Mouse (Mus musculus) naive thymus-derived CD4-positive, alpha-beta T cell, adult 2 months (primary cell): ENCODE measurements around the gene Mrpl24.
"Not testable (repeated sequence)": the region's sequence is repeated elsewhere in the genome, so short reads cannot be mapped to it uniquely, and the experiment has no call there.

ENCODE experiments used
- DNase-seq: peaks from one replicate; pipeline ENCODE4 v3.0.0-alpha.2; 2011; ENCODE audit warnings: low read depth

The Mrpl24 gene

GRCm38 (mm10) chr3:87919336-87920108 is at the start of gene Mrpl24:
TSS of gene Mrpl24 (plus strand) at chr3:87919506.
- DNase-seq, result peak; percentile 83

DNA sequence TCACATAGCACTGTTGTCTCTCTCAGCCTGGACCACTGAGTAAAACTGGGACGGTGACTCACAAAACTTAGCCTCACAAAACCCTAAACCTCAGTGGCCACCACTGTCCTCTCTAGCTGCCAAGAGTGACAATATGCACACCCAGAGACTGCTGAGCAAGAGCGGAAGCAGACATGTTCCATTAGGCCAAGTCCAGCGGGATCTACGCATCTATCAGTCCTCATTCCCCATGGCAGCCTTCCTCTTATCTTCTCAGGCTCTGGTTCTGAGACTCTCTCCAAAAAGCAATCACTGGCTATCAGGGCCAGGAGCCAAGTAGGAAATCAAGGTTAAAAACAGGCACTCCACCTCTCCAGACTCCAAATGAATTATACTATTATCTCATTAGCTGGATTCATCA is 41.6 kb upstream of the Mrpl24 start:
- no peak for DNase-seq

DNA sequence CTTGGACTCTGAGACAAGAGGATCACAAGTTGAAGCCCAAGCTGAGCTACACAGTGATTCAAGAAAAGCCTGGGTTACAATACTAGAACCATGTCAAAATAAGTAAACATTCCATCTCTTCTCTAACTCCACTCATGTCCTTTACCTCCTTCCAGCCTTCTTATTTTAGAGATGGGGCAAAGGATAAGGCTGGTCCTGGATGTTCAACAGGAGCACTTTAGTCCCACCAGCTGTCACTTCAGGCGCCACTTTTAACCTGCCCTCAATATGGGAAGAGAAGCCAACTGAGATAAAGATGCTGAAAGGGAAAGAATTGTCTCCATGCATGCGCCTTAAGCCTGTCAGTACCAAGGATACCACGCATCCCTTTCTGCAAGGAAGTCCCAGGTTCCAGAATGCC is 35.0 kb upstream of the Mrpl24 start:
- DNase-seq, result no peak

DNA sequence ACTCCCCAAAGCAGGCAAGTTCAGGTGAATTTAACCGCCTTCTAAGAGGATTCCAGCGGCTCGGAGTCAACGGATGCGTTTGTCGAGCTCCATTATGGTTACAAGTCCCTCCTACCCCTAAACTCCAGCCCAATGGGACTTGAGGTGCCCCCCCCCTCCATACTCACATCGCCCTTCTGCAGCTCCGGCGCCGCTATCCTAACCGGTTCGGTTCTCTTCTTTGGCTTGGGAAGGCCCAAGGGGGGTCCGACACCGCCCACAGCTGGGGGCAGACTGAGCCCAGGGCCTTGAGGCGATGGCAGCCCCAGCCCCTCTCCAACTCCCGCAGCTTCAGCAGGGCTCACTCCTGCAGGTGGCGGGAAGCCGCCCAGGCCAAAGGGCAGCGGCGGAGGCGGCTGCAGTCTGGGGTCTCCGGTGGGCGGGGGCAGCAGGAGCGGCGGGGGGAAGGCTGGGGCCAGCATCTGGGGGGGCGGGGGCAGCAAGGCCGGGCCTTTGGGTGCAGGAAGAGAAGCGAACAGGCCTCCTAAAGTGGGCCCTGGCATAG is 34.5 kb upstream of the Mrpl24 start:
- peak; percentile 57 for DNase-seq

DNA sequence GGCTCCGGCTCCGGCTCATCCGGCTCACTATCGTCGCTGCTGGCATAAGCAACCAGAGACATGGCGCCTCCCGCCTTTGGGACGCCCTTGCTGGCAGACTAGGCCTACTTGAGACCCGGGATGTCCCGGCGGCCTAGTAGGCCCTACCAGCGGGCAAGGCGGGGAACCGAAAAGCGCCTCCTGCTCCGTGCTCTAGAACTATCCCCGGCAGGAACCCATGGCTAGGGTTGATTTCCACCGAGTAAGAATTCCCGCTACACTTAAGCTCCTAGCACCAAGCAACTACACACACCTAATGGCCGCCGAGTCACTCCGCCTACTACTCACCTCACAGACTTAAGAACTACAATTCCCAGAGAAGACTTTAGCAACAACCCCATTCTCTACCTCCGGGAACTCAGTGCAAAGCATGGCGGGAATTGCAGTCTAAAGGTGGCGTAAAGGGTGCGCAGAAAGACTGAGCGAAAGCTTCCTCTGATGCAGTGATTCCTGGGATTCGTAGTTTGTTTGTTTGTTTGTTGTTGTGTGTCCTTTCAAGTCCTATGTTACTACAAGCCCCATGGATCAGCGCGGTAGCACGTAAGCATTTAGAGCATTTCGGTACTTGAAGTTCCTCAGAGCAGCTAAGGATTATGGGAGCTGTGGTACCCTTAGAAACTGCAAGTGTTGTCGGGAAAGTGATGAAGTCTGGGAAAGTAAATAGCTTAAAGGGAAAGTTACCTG is 33.9 kb upstream of the Mrpl24 start, which contains the start of gene Prcc:
Gene Prcc, minus strand, starts transcription at position 328 of the 723 bp plus-strand sequence.
- peak; percentile 98 for DNase-seq

- no peak for DNase-seq
Measured at GRCm38 (mm10) chr3:87886004-87886365, 33.3 kb upstream of the Mrpl24 start.

- peak; percentile 40 for DNase-seq
Measured at GRCm38 (mm10) chr3:87886416-87886815, 32.9 kb upstream of the Mrpl24 start.

- not testable (repeated sequence) for DNase-seq
Measured at GRCm38 (mm10) chr3:87887400-87887799, 31.9 kb upstream of the Mrpl24 start.

DNA sequence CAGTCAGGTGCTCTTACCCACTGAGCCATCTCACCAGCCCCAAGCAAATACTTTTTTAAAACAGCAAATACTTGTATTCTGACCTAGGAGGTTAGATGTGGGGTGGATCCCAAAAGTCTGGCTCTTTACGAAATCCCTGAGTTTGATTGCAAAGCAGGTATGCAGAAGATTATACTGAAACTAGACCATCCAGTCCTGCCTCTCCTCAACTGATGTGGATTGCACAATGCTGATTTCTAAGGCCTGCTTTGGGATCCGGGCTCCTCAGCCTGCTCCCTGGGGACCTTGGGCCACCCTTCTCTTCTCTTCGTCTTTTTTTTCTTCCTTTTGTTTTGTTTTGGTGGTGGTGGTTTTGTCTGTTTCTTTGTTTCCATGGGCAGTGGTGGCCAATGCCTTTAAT is 27.8 kb upstream of the Mrpl24 start:
- DNase-seq, result no peak

DNA sequence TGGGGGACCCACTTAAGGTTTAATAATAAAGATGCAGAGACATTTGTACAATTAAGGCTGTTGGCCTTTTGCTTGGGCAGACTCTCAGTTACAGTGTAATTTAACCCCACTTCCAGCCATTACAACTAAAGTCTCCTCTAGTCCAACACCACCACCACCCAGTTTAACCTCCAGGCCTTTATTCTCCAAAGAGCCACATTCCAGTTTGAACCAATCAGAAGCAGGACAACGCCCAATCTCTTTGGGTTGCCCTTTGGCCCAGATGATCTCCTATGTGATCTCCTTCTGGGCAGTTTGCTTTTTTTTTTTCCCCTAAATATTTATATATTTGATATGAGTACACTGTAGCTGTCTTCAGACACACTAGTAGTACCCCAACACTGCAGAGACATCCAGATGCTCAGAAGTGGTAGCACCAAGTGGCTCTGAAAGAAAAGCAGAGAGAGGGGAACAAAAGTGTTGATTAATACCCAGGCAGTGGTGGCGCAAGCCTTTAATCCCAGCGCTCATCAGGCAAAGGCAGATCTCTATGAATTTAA is 25.9 kb upstream of the Mrpl24 start:
- DNase-seq, result no peak

GRCm38 (mm10) chr3:87899266-87899665 is 20.0 kb upstream of the Mrpl24 start:
- DNase-seq, result no peak

- DNase-seq, result no peak
Measured at GRCm38 (mm10) chr3:87899776-87900175, 19.5 kb upstream of the Mrpl24 start.

GRCm38 (mm10) chr3:87901036-87901624 is 18.2 kb upstream of the Mrpl24 start:
- DNase-seq, result no peak

- not testable (repeated sequence) for DNase-seq
Measured at GRCm38 (mm10) chr3:87901959-87902358, 17.3 kb upstream of the Mrpl24 start.

DNA sequence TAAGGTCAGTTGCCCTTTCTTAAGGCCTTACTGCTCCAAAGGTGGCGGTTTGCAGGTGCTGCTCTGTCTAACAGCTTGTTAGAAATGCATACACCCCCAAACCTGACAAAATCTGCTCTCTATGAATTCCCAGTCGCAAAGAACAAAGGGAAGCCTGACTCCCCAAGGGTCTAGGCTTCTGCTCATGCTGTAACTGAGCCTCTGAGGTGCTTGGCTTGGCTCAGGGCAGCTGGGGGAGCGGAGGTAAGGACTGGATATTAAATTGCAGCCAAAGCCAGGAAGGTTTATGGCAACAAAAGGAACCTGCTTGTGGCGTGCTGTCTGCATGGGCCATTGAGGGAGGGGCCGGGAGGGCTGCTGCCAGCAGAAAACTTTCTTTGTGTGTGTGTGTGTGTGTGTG is 15.5 kb upstream of the Mrpl24 start:
- DNase-seq, result no peak

GRCm38 (mm10) chr3:87905880-87906485 is 13.3 kb upstream of the Mrpl24 start, which contains the start of gene Hdgf:
TSS of gene Hdgf (plus strand) at chr3:87906321.
- peak; percentile 95 for DNase-seq

DNA sequence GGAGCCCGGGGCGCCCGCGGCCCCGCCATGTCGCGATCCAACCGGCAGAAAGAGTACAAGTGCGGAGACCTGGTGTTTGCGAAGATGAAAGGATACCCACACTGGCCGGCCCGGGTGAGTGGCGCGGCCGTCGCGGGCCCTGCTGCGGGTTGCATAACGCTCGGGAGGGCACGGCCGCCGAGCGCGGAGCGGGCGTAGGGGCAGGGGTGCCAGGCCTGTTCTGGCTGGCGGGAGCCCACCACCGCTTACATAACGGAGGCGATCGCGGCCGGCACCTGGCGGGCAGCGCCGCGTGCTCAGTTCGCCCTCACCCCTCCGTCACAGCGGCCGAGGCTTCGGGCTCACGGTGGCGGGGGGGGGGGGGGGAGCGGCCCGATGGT is 12.7 kb upstream of the Mrpl24 start:
- DNase-seq, result no peak

- peak; percentile 39 for DNase-seq
Measured at GRCm38 (mm10) chr3:87906981-87907857, 12.1 kb upstream of the Mrpl24 start.

GRCm38 (mm10) chr3:87907906-87908305 is 11.4 kb upstream of the Mrpl24 start:
- DNase-seq, result no peak

DNA sequence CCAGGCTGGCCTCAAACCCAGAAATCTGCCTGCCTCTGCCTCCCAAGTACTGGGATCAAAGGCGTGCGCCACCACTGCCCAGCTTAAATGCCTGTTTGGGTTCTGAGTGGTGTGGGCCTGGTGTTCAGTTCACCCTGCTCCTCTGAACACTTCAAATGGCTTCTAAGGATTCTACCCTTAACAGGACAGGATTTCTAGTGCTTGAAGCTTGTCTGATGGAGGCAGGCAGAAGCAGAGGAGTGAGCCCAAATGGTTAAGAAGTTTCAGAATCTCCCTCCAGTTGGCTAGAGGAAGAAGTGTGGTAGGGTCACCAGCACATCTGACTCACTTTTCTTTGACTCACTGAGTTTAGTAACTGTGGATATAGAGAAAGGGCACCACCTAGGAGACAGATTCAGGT is 9.9 kb upstream of the Mrpl24 start:
- no peak for DNase-seq

DNA sequence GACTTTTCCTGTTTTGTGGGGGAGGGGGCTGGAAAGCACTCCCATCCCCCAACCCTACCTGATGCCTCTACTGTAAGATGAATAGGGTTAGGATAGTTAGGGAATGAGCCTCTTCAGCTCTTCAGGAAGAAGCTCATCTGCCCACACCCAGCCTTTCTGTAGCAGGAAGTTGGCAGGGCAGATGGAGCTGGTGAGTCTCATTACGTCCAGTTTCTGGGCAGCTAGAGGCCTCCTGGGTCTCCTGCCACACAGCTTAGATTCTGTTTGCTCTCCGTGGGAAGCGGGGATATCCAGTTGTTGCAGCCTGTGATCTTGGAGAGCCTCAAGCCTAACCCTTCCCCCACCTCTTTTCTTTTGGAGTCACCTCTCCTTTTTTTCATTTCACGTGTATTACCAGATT is 9.4 kb upstream of the Mrpl24 start:
- DNase-seq, result no peak
